Mouse (Mus musculus): ENCODE results near the gene Acly. TPM values are rescaled to one million over a fixed set of nuclear protein-coding genes. Genes with fewer than 3 reads are reported as not detected.

Acly gene
- polyA plus RNA-seq, 1 experiment from 2014 or later: 29.5 TPM

GRCm38 (mm10) chr11:100519188-100519587, 8.6 kb downstream of the Acly start:
- no peak for TF ChIP-seq CTCF (IDR thresholded peaks at IDR 0.05; ENCODE audit: low read depth)
- no peak overlapping the region for H3K4me3 ChIP-seq (ENCODE audit: low read depth, low read length)
- H3K27ac ChIP-seq (ENCODE audit: low read depth, low read length): no peak overlapping the region
- H3K4me2 ChIP-seq (replicated peaks; ENCODE audit: low read depth): no peak overlapping the region
- no peak overlapping the region for H3K9ac ChIP-seq (ENCODE audit: low read depth, low read length)
- peaks cover 76% of the 10 kb centered on the region for H3K36me3 ChIP-seq (ENCODE audit: control insufficient read depth, insufficient read depth)
- H3K9me3 ChIP-seq (ENCODE audit: control insufficient read depth): no peaks in the 10 kb centered on the region
- WGBS: 48% methylated on average over 7 of the region's 7 CpGs
- no peak for ATAC-seq
- no peaks in the 10 kb centered on the region for H3K4me1 ChIP-seq (replicated peaks; ENCODE audit: control insufficient read depth, insufficient read depth, low read length)
- H3K27me3 ChIP-seq (replicated peaks; ENCODE audit: control insufficient read depth, insufficient read depth, low read length): no peaks in the 10 kb centered on the region

- H3K4me1 ChIP-seq (replicated peaks; ENCODE audit: control insufficient read depth, insufficient read depth, low read length): no peaks in the 10 kb centered on the region
- H3K36me3 ChIP-seq (ENCODE audit: control insufficient read depth, insufficient read depth): peaks cover 82% of the 10 kb centered on the region
- no peak overlapping the region for H3K9ac ChIP-seq (ENCODE audit: low read depth, low read length)
- peak; percentile 93 for ATAC-seq
- H3K4me2 ChIP-seq (replicated peaks; ENCODE audit: low read depth): peak overlapping the region; percentile 24; the same call in 1 of the 2 replicates
- no peaks in the 10 kb centered on the region for H3K9me3 ChIP-seq (ENCODE audit: control insufficient read depth)
- peak overlapping the region; percentile 54; the same call in 1 of the 2 replicates for H3K27ac ChIP-seq (ENCODE audit: low read depth, low read length)
- no peaks in the 10 kb centered on the region for H3K27me3 ChIP-seq (replicated peaks; ENCODE audit: control insufficient read depth, insufficient read depth, low read length)
- TF ChIP-seq CTCF (IDR thresholded peaks at IDR 0.05; ENCODE audit: low read depth): no peak
- WGBS: 28% methylated on average over 5 of the region's 5 CpGs
- no peak overlapping the region for H3K4me3 ChIP-seq (ENCODE audit: low read depth, low read length)
Measured at GRCm38 (mm10) chr11:100518188-100518591, 9.6 kb downstream of the Acly start.

- Histone ChIP-seq H3K9me3 (ENCODE audit: control insufficient read depth) (no peaks in the 10 kb centered on the region), H3K27me3 (replicated peaks; ENCODE audit: control insufficient read depth, insufficient read depth, low read length) (no peaks in the 10 kb centered on the region), H3K4me1 (replicated peaks; ENCODE audit: control insufficient read depth, insufficient read depth, low read length) (no peaks in the 10 kb centered on the region), H3K9ac (ENCODE audit: low read depth, low read length) (no peak overlapping the region), H3K27ac (ENCODE audit: low read depth, low read length) (no peak overlapping the region), H3K36me3 (ENCODE audit: control insufficient read depth, insufficient read depth) (peaks cover 81% of the 10 kb centered on the region), H3K4me3 (ENCODE audit: low read depth, low read length) (no peak overlapping the region), H3K4me2 (replicated peaks; ENCODE audit: low read depth) (no peak overlapping the region)
- no peak for TF ChIP-seq CTCF (IDR thresholded peaks at IDR 0.05; ENCODE audit: low read depth)
- 56% methylated on average over 9 of the region's 9 CpGs for WGBS
- ATAC-seq: no peak
Measured at GRCm38 (mm10) chr11:100516291-100516690, 11.5 kb downstream of the Acly start.

- H3K27ac ChIP-seq (ENCODE audit: low read depth, low read length): no peak overlapping the region
- no peak for ATAC-seq
Measured at GRCm38 (mm10) chr11:100515789-100516188, 12.0 kb downstream of the Acly start.

GRCm38 (mm10) chr11:100515061-100515460, 12.7 kb downstream of the Acly start:
- Histone ChIP-seq H3K36me3 (ENCODE audit: control insufficient read depth, insufficient read depth) (peaks cover 80% of the 10 kb centered on the region), H3K4me1 (replicated peaks; ENCODE audit: control insufficient read depth, insufficient read depth, low read length) (no peaks in the 10 kb centered on the region), H3K27me3 (replicated peaks; ENCODE audit: control insufficient read depth, insufficient read depth, low read length) (no peaks in the 10 kb centered on the region), H3K9ac (ENCODE audit: low read depth, low read length) (no peak overlapping the region), H3K27ac (ENCODE audit: low read depth, low read length) (no peak overlapping the region), H3K9me3 (ENCODE audit: control insufficient read depth) (no peaks in the 10 kb centered on the region), H3K4me2 (replicated peaks; ENCODE audit: low read depth) (no peak overlapping the region), H3K4me3 (ENCODE audit: low read depth, low read length) (no peak overlapping the region)
- no peak for TF ChIP-seq CTCF (IDR thresholded peaks at IDR 0.05; ENCODE audit: low read depth)
- WGBS: 92% methylated on average over 9 of the region's 9 CpGs
- no peak for ATAC-seq

More at GRCm38 (mm10) chr11:100515789-100516188, 12.0 kb downstream of the Acly start:
- Histone ChIP-seq H3K4me3 (ENCODE audit: low read depth, low read length) (no peak overlapping the region), H3K9ac (ENCODE audit: low read depth, low read length) (no peak overlapping the region), H3K4me1 (replicated peaks; ENCODE audit: control insufficient read depth, insufficient read depth, low read length) (no peaks in the 10 kb centered on the region), H3K36me3 (ENCODE audit: control insufficient read depth, insufficient read depth) (peaks cover 82% of the 10 kb centered on the region), H3K4me2 (replicated peaks; ENCODE audit: low read depth) (no peak overlapping the region), H3K27me3 (replicated peaks; ENCODE audit: control insufficient read depth, insufficient read depth, low read length) (no peaks in the 10 kb centered on the region), H3K9me3 (ENCODE audit: control insufficient read depth) (no peaks in the 10 kb centered on the region)
- 89% methylated on average over 9 of the region's 9 CpGs for WGBS
- no peak for TF ChIP-seq CTCF (IDR thresholded peaks at IDR 0.05; ENCODE audit: low read depth)

- 86% methylated on average over 10 of the region's 10 CpGs for WGBS
- H3K27ac ChIP-seq (ENCODE audit: low read depth, low read length): no peak overlapping the region
- H3K4me2 ChIP-seq (replicated peaks; ENCODE audit: low read depth): no peak overlapping the region
- H3K36me3 ChIP-seq (ENCODE audit: control insufficient read depth, insufficient read depth): peaks cover 78% of the 10 kb centered on the region
- no peaks in the 10 kb centered on the region for H3K27me3 ChIP-seq (replicated peaks; ENCODE audit: control insufficient read depth, insufficient read depth, low read length)
- no peak for TF ChIP-seq CTCF (IDR thresholded peaks at IDR 0.05; ENCODE audit: low read depth)
- no peak for ATAC-seq
- no peaks in the 10 kb centered on the region for H3K9me3 ChIP-seq (ENCODE audit: control insufficient read depth)
- no peak overlapping the region for H3K4me3 ChIP-seq (ENCODE audit: low read depth, low read length)
- no peak overlapping the region for H3K9ac ChIP-seq (ENCODE audit: low read depth, low read length)
- H3K4me1 ChIP-seq (replicated peaks; ENCODE audit: control insufficient read depth, insufficient read depth, low read length): no peaks in the 10 kb centered on the region
Measured at GRCm38 (mm10) chr11:100513716-100514115, 14.1 kb downstream of the Acly start.

GRCm38 (mm10) chr11:100512384-100512783, 15.4 kb downstream of the Acly start:
- no peak for ATAC-seq
- Histone ChIP-seq H3K36me3 (ENCODE audit: control insufficient read depth, insufficient read depth) (peaks cover 84% of the 10 kb centered on the region), H3K4me3 (ENCODE audit: low read depth, low read length) (no peak overlapping the region), H3K4me1 (replicated peaks; ENCODE audit: control insufficient read depth, insufficient read depth, low read length) (no peaks in the 10 kb centered on the region), H3K27ac (ENCODE audit: low read depth, low read length) (no peak overlapping the region), H3K9me3 (ENCODE audit: control insufficient read depth) (no peaks in the 10 kb centered on the region), H3K27me3 (replicated peaks; ENCODE audit: control insufficient read depth, insufficient read depth, low read length) (no peaks in the 10 kb centered on the region), H3K4me2 (replicated peaks; ENCODE audit: low read depth) (no peak overlapping the region), H3K9ac (ENCODE audit: low read depth, low read length) (no peak overlapping the region)
- TF ChIP-seq CTCF (IDR thresholded peaks at IDR 0.05; ENCODE audit: low read depth): peak; percentile 75
- WGBS: 81% methylated on average over 1 of the region's 1 CpGs
